Mouse (Mus musculus): ENCODE results near the gene Tbccd1. TPM values are rescaled to one million over a fixed set of nuclear protein-coding genes. Genes with fewer than 3 reads are reported as not detected.

The Tbccd1 gene
- polyA plus RNA-seq, 1 experiment from 2014 or later: 33.6 TPM

DNA sequence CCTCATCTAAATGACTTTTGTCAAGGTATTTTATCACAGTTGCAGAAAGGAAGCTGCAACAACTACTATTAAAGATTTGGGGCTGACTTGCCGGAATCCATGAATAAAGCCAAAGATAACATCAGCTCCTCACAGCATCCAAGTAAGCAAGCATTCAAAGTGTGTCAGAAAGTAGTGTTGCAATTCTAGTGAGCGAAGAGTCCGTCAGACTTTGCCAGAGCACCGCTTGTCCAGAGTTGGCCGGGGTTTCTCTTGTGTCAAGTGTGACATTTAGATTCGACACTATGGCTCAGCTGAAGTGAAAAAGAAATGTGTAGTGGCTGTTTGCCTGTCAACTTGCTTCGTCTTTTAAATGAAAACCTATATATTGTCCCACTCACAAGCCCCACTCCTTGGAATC is 91.9 kb downstream of the Tbccd1 start:
- Histone ChIP-seq H3K27me3 (ENCODE audit: insufficient read depth, low read length) (no peaks in the 10 kb centered on the region), H3K4me2 (no peak overlapping the region), H3K9me3 (ENCODE audit: low read depth, low read length) (0 out of 2 replicates have a peak, but pooled peaks cover 2% of the 10 kb centered on the region), H3K4me1 (ENCODE audit: insufficient read depth) (no peaks in the 10 kb centered on the region), H3K9ac (no peak overlapping the region), H3K36me3 (ENCODE audit: insufficient read depth) (no peaks in the 10 kb centered on the region), H3K27ac (ENCODE audit: low read depth) (no peak overlapping the region), H3K4me3 (ENCODE audit: low read depth, low read length) (no peak overlapping the region)
- 77% methylated on average over 7 of the region's 7 CpGs for WGBS
- no peak for ATAC-seq (ENCODE audit: insufficient read depth)
- no peak for DNase-seq
- TF ChIP-seq CTCF (IDR thresholded peaks at IDR 0.05; ENCODE audit: low read depth): no peak

Other genes with a start within 250 kb of the Tbccd1 start
- 0.49 and 0.83 TPM in 2 replicates for gene Dgkg, start 200.4 kb downstream of the Tbccd1 start, polyA plus RNA-seq (2014; fragmentation: Nextera tagmentation; extraction: Ambion mirVana)
- gene Crygs, start 46.1 kb downstream of the Tbccd1 start, polyA plus RNA-seq (2014; fragmentation: Nextera tagmentation; extraction: Ambion mirVana): not detected in 2 replicates
- gene Dnajb11, start 176 bp upstream of the Tbccd1 start, polyA plus RNA-seq (2014; fragmentation: Nextera tagmentation; extraction: Ambion mirVana): 96.9 and 107 TPM in 2 replicates
- 0.16 and 0.28 TPM in 2 replicates for gene Ahsg, start 33.6 kb upstream of the Tbccd1 start, polyA plus RNA-seq (2014; fragmentation: Nextera tagmentation; extraction: Ambion mirVana)
- gene Fetub, start 60.7 kb upstream of the Tbccd1 start, polyA plus RNA-seq (2014; fragmentation: Nextera tagmentation; extraction: Ambion mirVana): not detected in 2 replicates
- not detected in 2 replicates for gene Hrg, start 93.4 kb upstream of the Tbccd1 start, polyA plus RNA-seq (2014; fragmentation: Nextera tagmentation; extraction: Ambion mirVana)
- not detected in 2 replicates for gene Kng2, start 171.8 kb upstream of the Tbccd1 start, polyA plus RNA-seq (2014; fragmentation: Nextera tagmentation; extraction: Ambion mirVana)
- 0.22 and 0.32 TPM in 2 replicates for gene Kng1, start 200.2 kb upstream of the Tbccd1 start, polyA plus RNA-seq (2014; fragmentation: Nextera tagmentation; extraction: Ambion mirVana)
- gene Eif4a2, start 249.8 kb upstream of the Tbccd1 start, polyA plus RNA-seq (2014; fragmentation: Nextera tagmentation; extraction: Ambion mirVana): 194 and 206 TPM in 2 replicates

All from lung, embryonic 14.5 days (tissue).